Mouse (Mus musculus): ENCODE measurements around the gene Cachd1.

GRCm38 (mm10) chr4:100967703-100968392, 191.4 kb downstream of the Cachd1 start:
- TF ChIP-seq POLR2A (IDR thresholded peaks at IDR 0.05; ENCODE audit: insufficient read depth, low read depth, low read length) (no peak), CTCF (IDR thresholded peaks at IDR 0.05; ENCODE audit: insufficient read depth, low read depth, low read length) (no peak)
